Mouse (Mus musculus) gastrocnemius, postnatal 14 days (tissue): ENCODE data around the gene Cep68. TPM values are rescaled to one million over a fixed set of nuclear protein-coding genes. Genes with fewer than 3 reads are reported as not detected.

Source experiments
- DNase-seq: peaks from one replicate; pipeline ENCODE4 v3.0.0; 2021; ENCODE audit warnings: mixed read lengths
- intact Hi-C: fragments of 180-260 bp; cut with DNase I; formaldehyde crosslinking; loops from one replicate; pipeline ENCODE4 v1.15.1; 2025; ENCODE audit warnings: low total_unique reads
- long read RNA-seq, 2 experiments: library from polyadenylated mRNA; stranded (forward); transcript quantifications; one replicate each; pipeline ENCODE4 v2.0.0; 2021
- total RNA-seq, 2 experiments: library from RNA; stranded (reverse); gene quantifications; 2 replicates each; pipeline ENCODE4 v1.2.3; 2021

The Cep68 gene
- total RNA-seq = 10 to 100 TPM; 23.8 to 24.4 TPM
- long read RNA-seq, experiment 1, full-length matches to known transcripts = 6 of 6 reads
- long read RNA-seq, experiment 1, partial matches to known transcripts = 0 of 6 reads
- long read RNA-seq, experiment 1, other reads (novel, unspliced or antisense) = 0 of 6 reads
- long read RNA-seq, experiment 2, full-length matches to known transcripts = 15 of 24 reads
- long read RNA-seq, experiment 2, partial matches to known transcripts = 3 of 24 reads
- long read RNA-seq, experiment 2, other reads (novel, unspliced or antisense) = 6 of 24 reads

GRCm38 (mm10) chr11:20249296-20250110, at the start of gene Cep68:
TSS of gene Cep68 (minus strand) at chr11:20249429.
- peak; percentile 96 for DNase-seq
- intact Hi-C loops = loop anchor here (10.0 kb wide), 1 partner anchor 125 kb away; no protein-coding TSS in a partner anchor

GRCm38 (mm10) chr11:20284463-20284862, 35.2 kb upstream of the Cep68 start:
- DNase-seq = no peak
- intact Hi-C loops = no loop called here

- intact Hi-C loops = no loop called here
- DNase-seq = no peak
Observed at GRCm38 (mm10) chr11:20282601-20283219, 33.5 kb upstream of the Cep68 start.

DNA sequence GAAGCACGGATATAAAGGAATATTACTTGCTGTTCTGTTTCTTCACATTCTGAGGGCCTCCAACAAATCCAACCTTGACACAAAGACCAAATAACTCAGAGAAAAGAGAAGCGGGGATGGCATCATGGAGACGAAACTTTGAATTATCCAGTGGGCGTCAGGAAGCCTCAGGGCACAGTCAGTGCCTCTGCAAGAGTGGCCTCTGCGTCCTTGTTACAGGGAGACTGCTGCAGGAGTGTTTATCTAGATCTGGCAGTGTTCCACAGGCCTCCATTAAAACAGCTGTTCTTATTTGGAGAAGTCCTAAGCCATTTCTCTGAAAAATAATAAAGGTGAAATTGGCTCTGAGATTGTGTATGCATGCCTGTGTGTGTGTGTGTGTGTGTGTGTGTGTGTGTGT, 31.8 kb upstream of the Cep68 start:
- intact Hi-C loops = no loop called here
- DNase-seq = no peak

DNA sequence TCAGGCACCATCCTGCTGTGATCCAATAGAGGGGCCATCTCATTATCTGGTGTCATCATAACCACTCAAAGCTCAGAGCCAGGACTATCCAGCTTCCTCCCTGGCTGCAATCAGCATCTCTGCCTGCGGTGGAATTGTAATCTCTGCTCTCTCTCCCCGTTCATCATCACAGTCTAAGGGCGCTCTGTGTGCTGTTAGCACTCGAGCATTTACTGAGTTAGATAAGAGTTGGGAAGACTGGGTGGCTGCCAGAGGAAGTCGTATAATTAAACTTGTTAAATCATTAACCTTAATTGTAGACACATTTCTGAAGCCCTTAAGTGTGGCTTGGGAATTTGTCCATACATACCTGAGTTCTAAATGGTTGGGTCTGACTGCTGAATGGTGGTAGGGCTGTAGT, 29.5 kb upstream of the Cep68 start:
- intact Hi-C loops = no loop called here
- DNase-seq = no peak

DNA sequence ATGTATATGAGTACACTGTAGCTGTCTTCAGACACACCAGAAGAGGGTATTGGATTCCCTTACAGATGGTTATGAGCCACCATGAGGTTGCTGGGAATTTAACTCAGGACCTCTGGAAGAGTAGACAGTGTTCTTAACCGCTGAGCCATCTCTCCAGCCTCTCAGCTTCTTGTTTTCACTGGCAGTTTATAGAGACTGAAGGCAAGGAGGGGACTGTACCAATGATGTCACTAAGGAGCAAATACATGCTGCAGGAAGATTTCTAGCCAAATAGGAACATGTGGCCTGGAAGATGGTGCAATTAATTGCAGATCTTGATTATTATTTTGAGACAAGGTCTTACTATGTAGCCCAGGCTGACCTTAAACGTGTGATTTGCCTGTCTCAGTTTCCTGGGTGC, 27.9 kb upstream of the Cep68 start:
- intact Hi-C loops = no loop called here
- no peak for DNase-seq

- intact Hi-C loops = no loop called here
- DNase-seq = no peak
Observed at GRCm38 (mm10) chr11:20275974-20276373, 26.7 kb upstream of the Cep68 start.

- intact Hi-C loops = loop anchor here (10.0 kb wide), 1 partner anchor 55 kb away; no protein-coding TSS in a partner anchor
- DNase-seq = no peak
Observed at GRCm38 (mm10) chr11:20269885-20270284, 20.7 kb upstream of the Cep68 start.

DNA sequence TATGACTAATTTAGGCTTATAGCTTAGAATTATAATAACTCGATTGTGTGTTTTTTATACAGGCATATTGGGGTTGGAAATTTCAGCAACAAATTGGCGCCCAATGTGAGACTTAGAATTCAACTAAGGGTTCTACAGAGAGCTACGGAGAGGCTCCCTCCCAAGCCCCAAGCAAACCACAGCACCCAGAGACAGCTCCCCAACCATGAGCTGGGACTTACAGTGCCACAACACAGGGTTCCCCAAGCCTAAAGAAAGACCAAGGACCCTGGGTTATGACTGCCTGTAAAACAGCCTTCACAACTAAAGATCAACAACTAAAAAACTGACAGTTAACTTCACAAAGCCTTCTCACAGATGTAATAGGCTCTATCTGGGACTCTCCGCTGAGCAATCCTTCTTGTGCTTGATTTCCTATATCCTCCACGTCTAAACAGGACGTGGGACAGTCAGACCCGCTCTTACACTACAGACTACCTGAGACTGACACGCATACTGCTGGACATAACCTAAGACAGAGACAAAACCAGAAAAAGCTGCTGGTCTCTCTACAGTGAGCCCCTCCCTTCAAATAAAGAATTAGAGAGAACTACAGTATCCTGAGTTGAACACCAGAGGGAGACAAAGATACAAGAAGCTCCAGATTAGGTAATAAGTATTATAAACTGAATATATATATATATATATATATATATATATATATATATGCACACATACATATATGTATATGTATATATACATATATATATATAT, 13.6 kb upstream of the Cep68 start:
- intact Hi-C loops = loop anchor here (5.0 to 10.0 kb wide), 2 partner anchors 62 to 139 kb away; no protein-coding TSS in a partner anchor
- DNase-seq = no peak

- intact Hi-C loops = loop anchor here (10.0 kb wide), 1 partner anchor 130 kb away; no protein-coding TSS in a partner anchor
- DNase-seq = no peak
Observed at GRCm38 (mm10) chr11:20254791-20255190, 5.6 kb upstream of the Cep68 start.

GRCm38 (mm10) chr11:20253088-20253487, 3.9 kb upstream of the Cep68 start:
- no peak for DNase-seq
- intact Hi-C loops = loop anchor here (10.0 kb wide), 1 partner anchor 128 kb away; no protein-coding TSS in a partner anchor

DNA sequence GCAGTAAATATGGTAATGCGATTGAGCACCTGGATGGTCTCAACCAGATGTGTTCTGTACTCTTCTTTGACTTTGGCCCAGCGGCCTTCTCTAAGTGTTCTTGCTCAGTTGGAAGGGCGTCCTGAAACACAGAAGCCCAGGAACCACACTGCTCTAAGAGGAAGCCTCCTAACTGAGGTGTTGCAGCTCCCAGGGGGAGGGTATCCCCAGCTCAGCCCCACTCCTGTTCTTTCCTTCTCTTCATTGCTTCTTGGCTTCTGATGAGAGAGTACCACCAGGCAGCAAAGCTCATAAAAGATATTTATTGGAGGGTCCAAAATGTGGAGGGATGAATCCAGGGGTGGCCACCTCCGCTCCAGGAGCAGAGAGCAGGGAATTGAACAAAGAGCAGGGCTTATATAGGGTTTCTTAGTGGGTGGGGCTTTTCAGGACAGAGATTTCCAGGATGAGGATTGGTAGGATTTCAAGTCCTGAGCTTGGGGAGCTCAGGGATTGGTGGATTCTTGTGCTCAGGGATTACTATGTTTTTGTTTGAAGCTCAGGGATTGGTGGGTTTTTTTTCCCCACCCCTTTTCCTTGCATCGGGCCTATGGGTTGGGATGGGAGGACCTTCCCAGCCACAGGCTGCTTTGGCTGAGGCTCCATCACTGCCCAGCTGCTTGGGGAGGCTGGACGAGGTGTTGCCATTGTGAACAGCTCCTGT, 1.4 kb upstream of the Cep68 start:
- intact Hi-C loops = loop anchor here (10.0 kb wide), 1 partner anchor 126 kb away; no protein-coding TSS in a partner anchor
- DNase-seq = no peak

GRCm38 (mm10) chr11:20248840-20249239, 389 bp downstream of the Cep68 start:
- intact Hi-C loops = no loop called here
- peak; percentile 40 for DNase-seq

DNA sequence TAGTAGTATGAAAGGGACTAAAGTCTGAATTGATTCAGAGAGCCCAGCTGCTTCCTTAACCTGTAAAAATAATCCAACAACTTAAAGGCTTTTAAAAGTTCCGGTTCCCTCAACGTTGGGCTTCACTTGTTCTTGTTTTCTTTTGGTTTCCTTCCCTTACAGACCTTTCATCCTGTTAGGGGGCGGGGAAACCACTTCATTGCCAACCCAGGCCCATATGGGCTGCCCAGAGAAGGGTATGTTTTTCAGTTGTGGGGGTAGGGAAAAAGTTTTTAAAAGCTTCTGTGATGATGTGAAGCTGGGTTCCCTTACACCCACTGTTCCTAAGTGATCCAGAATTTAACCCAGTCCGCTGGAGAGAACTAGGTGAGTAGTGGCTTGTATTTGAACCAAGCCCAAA, 952 bp downstream of the Cep68 start:
- DNase-seq = no peak
- intact Hi-C loops = no loop called here

- intact Hi-C loops = no loop called here
- DNase-seq = no peak
Observed at GRCm38 (mm10) chr11:20247146-20247855, 1.9 kb downstream of the Cep68 start.

DNA sequence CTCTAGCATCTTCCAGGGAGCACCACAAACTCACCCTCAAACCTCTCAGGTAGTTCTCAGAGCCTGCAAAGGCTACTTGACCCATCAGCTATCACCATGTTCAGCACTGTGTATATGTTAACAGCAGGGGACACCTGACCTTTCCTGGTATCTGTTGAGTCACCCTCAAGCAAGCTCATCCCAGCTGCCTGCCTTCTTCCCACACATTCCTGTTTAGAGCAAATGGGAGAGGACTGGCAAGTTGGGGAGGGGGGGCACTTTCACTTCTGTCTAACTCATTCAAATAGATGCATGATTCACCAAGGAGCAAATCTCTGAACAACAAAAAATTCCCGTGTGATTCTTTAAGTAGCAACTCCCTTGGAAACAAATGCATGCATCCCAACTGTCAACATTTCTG, 2.6 kb downstream of the Cep68 start:
- intact Hi-C loops = no loop called here
- DNase-seq = no peak

DNA sequence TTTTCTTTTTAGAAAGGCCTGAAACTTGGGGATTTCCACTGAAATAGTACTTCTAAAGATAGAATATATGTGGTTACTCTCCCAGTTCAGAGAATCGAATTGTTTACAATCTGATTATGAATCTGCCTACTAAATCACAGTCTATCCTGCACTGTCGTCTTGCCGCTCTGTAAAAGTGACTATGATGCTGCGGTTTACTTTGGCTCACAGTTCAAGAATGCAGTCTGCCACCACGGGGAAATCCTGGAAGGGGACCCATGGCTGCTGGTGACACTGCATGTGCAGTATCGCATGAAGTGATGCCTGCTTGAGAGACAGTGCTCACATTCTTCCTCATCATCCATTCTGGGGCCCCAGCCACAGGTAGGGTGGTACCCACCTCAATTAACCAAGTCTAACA, 3.9 kb downstream of the Cep68 start:
- intact Hi-C loops = no loop called here
- no peak for DNase-seq
